Mouse (Mus musculus): ENCODE measurements around the gene Cox10.

DNA sequence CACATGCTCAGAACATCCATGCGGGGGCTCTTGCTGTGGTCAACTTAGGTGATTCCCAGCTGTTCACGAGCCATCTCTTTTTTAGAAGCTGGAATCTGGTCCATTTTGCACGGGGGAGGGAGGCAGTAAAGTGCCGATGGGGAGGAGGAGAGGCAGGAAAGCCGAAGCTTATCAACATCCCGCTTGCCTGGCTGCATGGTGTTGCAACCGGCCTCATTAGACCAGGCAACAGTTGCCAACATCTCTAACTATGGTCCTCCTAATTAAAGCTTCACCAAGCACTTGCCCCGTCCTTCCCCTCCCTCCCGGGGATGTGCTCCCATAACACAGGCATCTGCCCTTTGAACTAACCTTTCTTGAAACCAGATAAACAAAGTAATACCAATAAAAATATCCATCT lies 48.7 kb upstream of the Cox10 start:
- TF ChIP-seq POLR2A (IDR thresholded peaks at IDR 0.05; ENCODE audit: low read depth, low read length) (no peak), CTCF (IDR thresholded peaks at IDR 0.05; ENCODE audit: borderline replicate concordance, insufficient read depth, low read length) (no peak)
